Mouse (Mus musculus) layer of hippocampus, adult 2 months (tissue): Measurements from ENCODE around the gene Ccdc142. TPM values are rescaled to one million over a fixed set of nuclear protein-coding genes. Genes with fewer than 3 reads are reported as not detected.
A peak's percentile ranks its signal among the peaks of the same experiment; 100 is the strongest.

Experiments
- DNase-seq, 2 experiments: peaks; one replicate each; pipeline ENCODE4 v3.0.0; 2022; ENCODE audit warnings: low spot score in 2 of 2
- H3K27ac ChIP-seq: fragments of 200-600 bp; 2 replicates; pipeline ENCODE4 v1.8.1; 2022
- H3K4me3 ChIP-seq: fragments of 200-600 bp; 2 replicates; pipeline ENCODE4 v1.8.1; 2022; ENCODE audit warnings: mild to moderate bottlenecking
- CTCF ChIP-seq: fragments of 200-600 bp; conservative IDR thresholded peaks from 2 replicates; pipeline ENCODE4 v1.8.1; 2022; ENCODE audit warnings: antibody characterized with exemption, mild to moderate bottlenecking, moderate library complexity
- microRNA-seq, 2 experiments: library from miRNA; unstranded; fragments of <30 nt; microRNA quantifications; one replicate each; pipeline ENCODE4 v1.2.0; 2021
- total RNA-seq, 2 experiments: library from RNA; stranded (reverse); gene quantifications; 2 replicates each; pipeline ENCODE4 v1.2.3; 2021

Ccdc142 gene
- total RNA-seq, 2 experiments from 2014 or later = 7.7 to 9.1 TPM

GRCm38 (mm10) chr6:83141636-83142035, 40.2 kb downstream of the Ccdc142 start:
- no peak for TF ChIP-seq CTCF
- peak overlapping the region; percentile 63 for H3K4me3 ChIP-seq
- no peak for DNase-seq
- peak overlapping the region; percentile 96 for H3K27ac ChIP-seq

GRCm38 (mm10) chr6:83142211-83142731, 40.9 kb downstream of the Ccdc142 start:
- Histone ChIP-seq H3K4me3 (peak overlapping the region; percentile 63), H3K27ac (peak overlapping the region; percentile 96)
- peak in 1 of 2 experiments; percentile 76 for DNase-seq
- peak; percentile 37; the same call in 1 of the 2 replicates for TF ChIP-seq CTCF

- Histone ChIP-seq H3K4me3 (peak overlapping the region; percentile 63), H3K27ac (peak overlapping the region; percentile 96)
- TF ChIP-seq CTCF = no peak
- no peak for DNase-seq
These were observed 41.5 kb downstream of the Ccdc142 start for GRCm38 (mm10) chr6:83142886-83143285.

- Histone ChIP-seq H3K4me3 (no peak overlapping the region), H3K27ac (peak overlapping the region; percentile 58)
- DNase-seq = no peak
- peak; percentile 42 for TF ChIP-seq CTCF
These were observed 43.8 kb downstream of the Ccdc142 start for GRCm38 (mm10) chr6:83145209-83145608.

- Histone ChIP-seq H3K27ac (peak overlapping the region; percentile 58; the same call in 1 of the 2 replicates), H3K4me3 (no peak overlapping the region)
- no peak for DNase-seq
- no peak for TF ChIP-seq CTCF
These were observed 44.4 kb downstream of the Ccdc142 start for GRCm38 (mm10) chr6:83145805-83146204.

- no peak for DNase-seq
- no peak for TF ChIP-seq CTCF
- Histone ChIP-seq H3K27ac (0 out of 2 replicates have a peak overlapping the region, but pooled peaks have one; percentile 58), H3K4me3 (no peak overlapping the region)
These were observed 45.9 kb downstream of the Ccdc142 start for GRCm38 (mm10) chr6:83147280-83147679.

GRCm38 (mm10) chr6:83151721-83152120, 50.3 kb downstream of the Ccdc142 start:
- Histone ChIP-seq H3K27ac (no peak overlapping the region), H3K4me3 (no peak overlapping the region)
- TF ChIP-seq CTCF = no peak
- DNase-seq = no peak

GRCm38 (mm10) chr6:83153038-83153437, 51.6 kb downstream of the Ccdc142 start:
- TF ChIP-seq CTCF = no peak
- H3K4me3 ChIP-seq = no peak overlapping the region
- no peak for DNase-seq
- H3K27ac ChIP-seq = no peak overlapping the region

GRCm38 (mm10) chr6:83153485-83153884, 52.1 kb downstream of the Ccdc142 start:
- no peak for TF ChIP-seq CTCF
- DNase-seq = no peak
- Histone ChIP-seq H3K4me3 (no peak overlapping the region), H3K27ac (no peak overlapping the region)

- TF ChIP-seq CTCF = no peak
- peak in 1 of 2 experiments; percentile 43 for DNase-seq
- Histone ChIP-seq H3K27ac (peak overlapping the region; percentile 83), H3K4me3 (peak overlapping the region; percentile 78)
These were observed 54.3 kb downstream of the Ccdc142 start for GRCm38 (mm10) chr6:83155552-83156238.

GRCm38 (mm10) chr6:83156259-83156684, 54.9 kb downstream of the Ccdc142 start, which contains the start of the genes Wdr54 and 1700003E16Rik:
TSS of gene Wdr54 (minus strand) at chr6:83156397.
TSS of gene 1700003E16Rik (plus strand) at chr6:83156404.
- H3K4me3 ChIP-seq = peak within 1 kb of the TSS; percentile 78
- no peak for TF ChIP-seq CTCF
- H3K27ac ChIP-seq = peak within 1 kb of the TSS; percentile 83
- DNase-seq = peak; percentile 71 to 72

Small RNA genes within 50 kb of the gene (microRNA-seq; reads per million reads assigned to microRNA genes)
- gene Mir3470a = 0 reads per million in 2 experiments

Other genes starting within 250 kb of the Ccdc142 start
- gene Sema4f, start 161.8 kb upstream of the Ccdc142 start, total RNA-seq = 10 to 100 TPM; 41.0 to 44.0 TPM
- not detected for gene M1ap, start 154.7 kb upstream of the Ccdc142 start, total RNA-seq
- gene Dok1, start 68.1 kb upstream of the Ccdc142 start, total RNA-seq = 1 to 10 TPM; 3.2 to 3.3 TPM
- gene Loxl3, start 67.4 kb upstream of the Ccdc142 start, total RNA-seq = 1 to 10 TPM; 2.4 to 3.5 TPM
- 100 to 1,000 TPM; 131 to 133 TPM for gene Aup1, start 47.1 kb upstream of the Ccdc142 start, total RNA-seq
- gene Htra2, start 46.3 kb upstream of the Ccdc142 start, total RNA-seq = 10 to 100 TPM; 52.9 to 54.5 TPM
- gene Dqx1, start 43.8 kb upstream of the Ccdc142 start, total RNA-seq = under 1 TPM; 0.69 to 0.79 TPM
- not detected for gene Tlx2, start 31.3 kb upstream of the Ccdc142 start, total RNA-seq
- 10 to 100 TPM; 36.3 to 37.5 TPM for gene Pcgf1, start 23.7 kb upstream of the Ccdc142 start, total RNA-seq
- gene Lbx2, start 15.2 kb upstream of the Ccdc142 start, total RNA-seq = under 1 TPM in 1 of 2 experiments, not detected in 1; 0.86 TPM
- 1 to 10 TPM; 8.5 to 9.5 TPM for gene Gm42688, start within 50 bp of the Ccdc142 start, total RNA-seq
- gene Mrpl53, start 7.4 kb downstream of the Ccdc142 start, total RNA-seq = 10 to 100 TPM; 64.9 to 67.4 TPM
- gene Mogs, start 13.9 kb downstream of the Ccdc142 start, total RNA-seq = 10 to 100 TPM; 24.0 to 26.4 TPM
- 10 to 100 TPM; 55.9 to 56.1 TPM for gene Wbp1, start 20.0 kb downstream of the Ccdc142 start, total RNA-seq
- gene Ino80b, start 23.8 kb downstream of the Ccdc142 start, total RNA-seq = 10 to 100 TPM; 22.3 to 25.4 TPM
- 10 to 100 TPM; 80.0 to 84.0 TPM for gene Rtkn, start 33.9 kb downstream of the Ccdc142 start, total RNA-seq
- gene Wdr54, start 54.8 kb downstream of the Ccdc142 start, total RNA-seq = 10 to 100 TPM; 25.0 to 32.0 TPM
- 10 to 100 TPM; 21.8 to 21.9 TPM for gene 1700003E16Rik, start 54.8 kb downstream of the Ccdc142 start, total RNA-seq
- gene Dctn1, start 64.3 kb downstream of the Ccdc142 start, total RNA-seq = 100 to 1,000 TPM; 400 to 422 TPM
- gene Slc4a5, start 118.2 kb downstream of the Ccdc142 start, total RNA-seq = under 1 TPM; 0.44 to 0.98 TPM
- gene Mthfd2, start 224.3 kb downstream of the Ccdc142 start, total RNA-seq = 1 to 10 TPM; 5.8 to 7.1 TPM
- gene Mob1a, start 224.4 kb downstream of the Ccdc142 start, total RNA-seq = 10 to 100 TPM; 16.2 to 22.2 TPM
- gene Bola3, start 247.5 kb downstream of the Ccdc142 start, total RNA-seq = 10 to 100 TPM; 46.0 to 49.4 TPM